Mouse (Mus musculus): ENCODE data around the gene Rgs7bp. TPM values are rescaled to one million over a fixed set of nuclear protein-coding genes. Genes with fewer than 3 reads are reported as not detected.

The Rgs7bp gene
- polyA plus RNA-seq, 1 experiment from 2014 or later, result 2.8 TPM

GRCm38 (mm10) chr13:105051432-105051831 is 3.3 kb downstream of the Rgs7bp start:
- H3K27me3 ChIP-seq (replicated peaks), result no peaks in the 10 kb centered on the region
- no peak overlapping the region for H3K4me3 ChIP-seq
- peak overlapping the region; percentile 34 for H3K4me2 ChIP-seq
- no peak overlapping the region for H3K9ac ChIP-seq
- WGBS, result 32% methylated on average over 6 of the region's 6 CpGs
- no peaks in the 10 kb centered on the region for H3K9me3 ChIP-seq
- peaks cover 51% of the 10 kb centered on the region for H3K4me1 ChIP-seq
- ATAC-seq (ENCODE audit: extremely low read depth, insufficient number of reproducible peaks, low FRiP score, low TSS enrichment), result no peak
- no peak overlapping the region for H3K27ac ChIP-seq (replicated peaks)
- no peaks in the 10 kb centered on the region for H3K36me3 ChIP-seq

GRCm38 (mm10) chr13:105048662-105049061 is 6.1 kb downstream of the Rgs7bp start:
- WGBS, result 40% methylated on average over 8 of the region's 8 CpGs
- no peak; the same call in 1 of the 2 replicates for ATAC-seq (ENCODE audit: extremely low read depth, insufficient number of reproducible peaks, low FRiP score, low TSS enrichment)
- no peak overlapping the region for H3K9ac ChIP-seq
- H3K27me3 ChIP-seq (replicated peaks), result no peaks in the 10 kb centered on the region
- no peaks in the 10 kb centered on the region for H3K36me3 ChIP-seq
- no peak overlapping the region for H3K4me3 ChIP-seq
- peaks cover 41% of the 10 kb centered on the region for H3K4me1 ChIP-seq
- H3K27ac ChIP-seq (replicated peaks), result peak overlapping the region; percentile 41
- no peaks in the 10 kb centered on the region for H3K9me3 ChIP-seq
- peak overlapping the region; percentile 13; the same call in 1 of the 2 replicates for H3K4me2 ChIP-seq

GRCm38 (mm10) chr13:105047377-105047776 is 7.4 kb downstream of the Rgs7bp start:
- no peaks in the 10 kb centered on the region for H3K9me3 ChIP-seq
- no peak for ATAC-seq (ENCODE audit: extremely low read depth, insufficient number of reproducible peaks, low FRiP score, low TSS enrichment)
- H3K4me2 ChIP-seq, result peak overlapping the region; percentile 50
- 39% methylated on average over 9 of the region's 9 CpGs for WGBS
- peak overlapping the region; percentile 29; the same call in 1 of the 2 replicates for H3K27ac ChIP-seq (replicated peaks)
- no peaks in the 10 kb centered on the region for H3K27me3 ChIP-seq (replicated peaks)
- peaks cover 29% of the 10 kb centered on the region for H3K4me1 ChIP-seq
- no peaks in the 10 kb centered on the region for H3K36me3 ChIP-seq
- peak overlapping the region; percentile 25 for H3K4me3 ChIP-seq
- H3K9ac ChIP-seq, result peak overlapping the region; percentile 64

- no peak for ATAC-seq (ENCODE audit: extremely low read depth, insufficient number of reproducible peaks, low FRiP score, low TSS enrichment)
- Histone ChIP-seq H3K4me3 (no peak overlapping the region), H3K27ac (replicated peaks) (no peak overlapping the region), H3K4me2 (no peak overlapping the region), H3K4me1 (peaks cover 19% of the 10 kb centered on the region), H3K27me3 (replicated peaks) (no peaks in the 10 kb centered on the region), H3K9ac (no peak overlapping the region), H3K9me3 (no peaks in the 10 kb centered on the region), H3K36me3 (no peaks in the 10 kb centered on the region)
- WGBS, result 52% methylated on average over 3 of the region's 3 CpGs
These were observed 10.8 kb downstream of the Rgs7bp start for GRCm38 (mm10) chr13:105043882-105044281.

- WGBS, result 67% methylated on average over 5 of the region's 5 CpGs
- H3K27me3 ChIP-seq (replicated peaks), result no peaks in the 10 kb centered on the region
- H3K4me2 ChIP-seq, result no peak overlapping the region
- ATAC-seq (ENCODE audit: extremely low read depth, insufficient number of reproducible peaks, low FRiP score, low TSS enrichment), result no peak
- H3K9ac ChIP-seq, result no peak overlapping the region
- H3K4me1 ChIP-seq, result no peaks in the 10 kb centered on the region
- H3K36me3 ChIP-seq, result no peaks in the 10 kb centered on the region
- no peaks in the 10 kb centered on the region for H3K9me3 ChIP-seq
- H3K27ac ChIP-seq (replicated peaks), result no peak overlapping the region
- no peak overlapping the region for H3K4me3 ChIP-seq
These were observed 16.4 kb downstream of the Rgs7bp start for GRCm38 (mm10) chr13:105038334-105038733.

- no peak for ATAC-seq (ENCODE audit: extremely low read depth, insufficient number of reproducible peaks, low FRiP score, low TSS enrichment)
- Histone ChIP-seq H3K27me3 (replicated peaks) (no peaks in the 10 kb centered on the region), H3K4me1 (no peaks in the 10 kb centered on the region), H3K9ac (no peak overlapping the region), H3K36me3 (no peaks in the 10 kb centered on the region), H3K4me2 (no peak overlapping the region), H3K4me3 (no peak overlapping the region), H3K9me3 (no peaks in the 10 kb centered on the region), H3K27ac (replicated peaks) (no peak overlapping the region)
- 83% methylated on average over 12 of the region's 12 CpGs for WGBS
These were observed 16.9 kb downstream of the Rgs7bp start for GRCm38 (mm10) chr13:105037816-105038215.

- no peak overlapping the region for H3K4me2 ChIP-seq
- no peak overlapping the region for H3K27ac ChIP-seq (replicated peaks)
- 0 out of 2 replicates have a peak, but pooled peaks cover under 1% of the 10 kb centered on the region for H3K9me3 ChIP-seq
- no peak overlapping the region for H3K9ac ChIP-seq
- H3K36me3 ChIP-seq, result no peaks in the 10 kb centered on the region
- no peak overlapping the region for H3K4me3 ChIP-seq
- ATAC-seq (ENCODE audit: extremely low read depth, insufficient number of reproducible peaks, low FRiP score, low TSS enrichment), result no peak
- no peaks in the 10 kb centered on the region for H3K4me1 ChIP-seq
- H3K27me3 ChIP-seq (replicated peaks), result no peaks in the 10 kb centered on the region
These were observed 22.8 kb downstream of the Rgs7bp start for GRCm38 (mm10) chr13:105031882-105032281.

GRCm38 (mm10) chr13:105028276-105028675 is 26.5 kb downstream of the Rgs7bp start:
- no peaks in the 10 kb centered on the region for H3K36me3 ChIP-seq
- H3K4me1 ChIP-seq, result no peaks in the 10 kb centered on the region
- no peaks in the 10 kb centered on the region for H3K27me3 ChIP-seq (replicated peaks)
- 70% methylated on average over 3 of the region's 3 CpGs for WGBS
- no peak overlapping the region for H3K4me2 ChIP-seq
- H3K9me3 ChIP-seq, result peaks cover 7% of the 10 kb centered on the region
- no peak overlapping the region for H3K27ac ChIP-seq (replicated peaks)
- H3K9ac ChIP-seq, result no peak overlapping the region
- no peak for ATAC-seq (ENCODE audit: extremely low read depth, insufficient number of reproducible peaks, low FRiP score, low TSS enrichment)
- H3K4me3 ChIP-seq, result no peak overlapping the region

GRCm38 (mm10) chr13:105016577-105016976 is 38.2 kb downstream of the Rgs7bp start:
- Histone ChIP-seq H3K4me1 (no peaks in the 10 kb centered on the region), H3K27ac (replicated peaks) (no peak overlapping the region), H3K36me3 (no peaks in the 10 kb centered on the region), H3K27me3 (replicated peaks) (no peaks in the 10 kb centered on the region), H3K4me3 (no peak overlapping the region), H3K4me2 (no peak overlapping the region), H3K9me3 (no peaks in the 10 kb centered on the region), H3K9ac (no peak overlapping the region)
- ATAC-seq (ENCODE audit: extremely low read depth, insufficient number of reproducible peaks, low FRiP score, low TSS enrichment), result no peak
- 64% methylated on average over 9 of the region's 9 CpGs for WGBS

- H3K9me3 ChIP-seq, result no peaks in the 10 kb centered on the region
- no peak overlapping the region for H3K4me2 ChIP-seq
- no peaks in the 10 kb centered on the region for H3K4me1 ChIP-seq
- no peaks in the 10 kb centered on the region for H3K36me3 ChIP-seq
- H3K27ac ChIP-seq (replicated peaks), result no peak overlapping the region
- H3K9ac ChIP-seq, result no peak overlapping the region
- no peak for ATAC-seq (ENCODE audit: extremely low read depth, insufficient number of reproducible peaks, low FRiP score, low TSS enrichment)
- no peaks in the 10 kb centered on the region for H3K27me3 ChIP-seq (replicated peaks)
- no peak overlapping the region for H3K4me3 ChIP-seq
- WGBS, result 72% methylated on average over 8 of the region's 8 CpGs
These were observed 38.9 kb downstream of the Rgs7bp start for GRCm38 (mm10) chr13:105015710-105016404.

GRCm38 (mm10) chr13:105011300-105011699 is 43.4 kb downstream of the Rgs7bp start:
- Histone ChIP-seq H3K4me3 (no peak overlapping the region), H3K27me3 (replicated peaks) (no peaks in the 10 kb centered on the region), H3K4me2 (no peak overlapping the region), H3K4me1 (no peaks in the 10 kb centered on the region), H3K9ac (no peak overlapping the region), H3K27ac (replicated peaks) (no peak overlapping the region), H3K36me3 (no peaks in the 10 kb centered on the region), H3K9me3 (no peaks in the 10 kb centered on the region)
- whole genome bisulfite sequencing, result 88% methylated on average over 5 of the region's 5 CpGs
- no peak for ATAC-seq (ENCODE audit: extremely low read depth, insufficient number of reproducible peaks, low FRiP score, low TSS enrichment)

- H3K4me2 ChIP-seq, result no peak overlapping the region
- no peaks in the 10 kb centered on the region for H3K36me3 ChIP-seq
- H3K4me1 ChIP-seq, result no peaks in the 10 kb centered on the region
- no peak overlapping the region for H3K9ac ChIP-seq
- ATAC-seq (ENCODE audit: extremely low read depth, insufficient number of reproducible peaks, low FRiP score, low TSS enrichment), result no peak
- no peaks in the 10 kb centered on the region for H3K9me3 ChIP-seq
- 74% methylated on average over 2 of the region's 2 CpGs for WGBS
- H3K4me3 ChIP-seq, result no peak overlapping the region
- no peak overlapping the region for H3K27ac ChIP-seq (replicated peaks)
- H3K27me3 ChIP-seq (replicated peaks), result no peaks in the 10 kb centered on the region
These were observed 45.8 kb downstream of the Rgs7bp start for GRCm38 (mm10) chr13:105008891-105009290.
